Mouse (Mus musculus) A20 (cell line): Measurements from ENCODE around the gene Fbxo11.
"Not testable (repeated sequence)": the region's sequence is repeated elsewhere in the genome, so short reads cannot be mapped to it uniquely, and the experiment has no call there.

Source experiments
- DNase-seq: peaks from one replicate; pipeline ENCODE4 v3.0.0-alpha.2; 2011; ENCODE audit warnings: low read depth, low spot score

The Fbxo11 gene

DNA sequence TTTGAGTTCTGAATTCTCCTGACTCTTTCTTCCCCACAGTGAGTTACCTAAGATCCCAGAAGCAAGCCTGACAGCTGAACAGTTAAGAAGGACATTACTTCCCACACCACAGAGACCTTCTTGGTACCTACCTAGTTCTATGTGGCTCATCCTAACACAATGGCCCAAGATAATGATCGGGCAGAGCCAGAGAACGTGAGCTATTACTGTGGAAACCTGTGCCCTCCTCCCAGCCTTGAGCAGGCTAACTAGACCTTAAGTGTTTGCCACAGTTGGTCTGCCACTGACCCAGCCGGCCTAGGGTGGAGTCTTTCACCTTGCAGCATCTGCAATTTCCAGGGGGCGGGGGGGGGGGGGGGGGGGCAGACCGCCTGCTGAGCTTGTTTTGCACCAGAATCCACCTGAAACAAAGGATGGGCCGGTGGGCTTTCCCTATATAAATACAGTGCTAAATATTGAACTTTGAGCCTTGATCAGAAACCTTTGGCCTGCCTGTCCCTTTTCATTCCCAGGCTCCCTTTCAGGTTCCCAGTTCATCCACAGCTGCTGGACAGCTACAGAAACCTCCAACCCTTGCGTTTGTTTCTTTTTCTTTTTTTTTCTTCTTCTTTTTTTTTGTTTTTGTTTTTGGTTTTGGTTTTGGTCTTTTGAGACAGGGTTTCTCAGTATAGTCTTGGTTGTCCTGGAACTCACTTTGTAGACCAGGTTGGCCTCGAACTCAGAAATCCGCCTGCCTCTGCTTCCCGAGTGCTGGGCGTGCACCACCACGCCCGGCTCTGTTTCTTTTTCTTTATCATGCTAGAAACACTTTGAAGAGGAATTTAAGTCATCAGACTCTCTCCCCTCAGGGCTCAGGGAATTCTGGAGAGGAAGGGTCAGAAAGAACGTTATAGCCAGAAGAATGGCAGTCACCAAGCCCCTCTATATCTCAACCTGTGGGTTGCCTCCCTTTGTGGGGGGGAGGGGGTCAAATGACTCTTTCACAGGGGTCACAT lies 101.7 kb downstream of the Fbxo11 start:
- DNase-seq: no peak

DNA sequence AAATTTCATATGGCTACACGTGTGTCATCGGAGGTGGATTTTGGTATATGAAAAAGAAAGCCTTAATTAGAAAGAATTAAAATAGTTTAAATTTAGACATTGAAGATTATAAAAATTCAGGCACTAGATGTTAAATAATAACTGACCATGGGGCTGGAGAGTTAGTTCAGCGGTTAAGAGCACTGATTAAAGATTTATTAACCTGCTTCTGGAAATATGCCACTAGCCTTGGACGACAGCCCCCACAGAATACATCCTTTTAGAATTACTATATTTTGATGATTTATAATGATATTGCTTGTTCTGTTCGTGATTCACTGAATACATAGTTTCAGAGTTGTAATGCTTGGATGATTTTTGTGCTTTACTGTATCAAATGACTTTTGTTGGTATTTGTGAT lies 105.2 kb downstream of the Fbxo11 start:
- not testable (repeated sequence) for DNase-seq

DNA sequence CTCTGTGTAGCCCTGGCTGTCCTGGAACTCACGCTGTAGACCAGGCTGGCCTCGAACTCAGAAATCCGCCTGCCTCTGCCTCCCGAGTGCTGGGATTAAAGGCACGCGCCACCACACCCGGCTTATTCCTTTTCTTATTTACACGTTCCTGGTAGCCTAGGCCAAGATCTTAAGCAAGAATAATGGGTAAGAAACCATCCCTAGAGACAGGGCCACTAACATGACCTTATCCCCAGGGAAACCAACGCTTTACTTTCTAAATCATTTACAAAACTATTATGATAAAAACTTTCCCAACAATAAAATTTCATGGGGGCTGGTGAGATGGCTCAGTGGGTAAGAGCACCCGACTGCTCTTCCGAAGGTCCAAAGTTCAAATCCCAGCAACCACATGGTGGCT lies 105.7 kb downstream of the Fbxo11 start:
- DNase-seq: not testable (repeated sequence)

DNA sequence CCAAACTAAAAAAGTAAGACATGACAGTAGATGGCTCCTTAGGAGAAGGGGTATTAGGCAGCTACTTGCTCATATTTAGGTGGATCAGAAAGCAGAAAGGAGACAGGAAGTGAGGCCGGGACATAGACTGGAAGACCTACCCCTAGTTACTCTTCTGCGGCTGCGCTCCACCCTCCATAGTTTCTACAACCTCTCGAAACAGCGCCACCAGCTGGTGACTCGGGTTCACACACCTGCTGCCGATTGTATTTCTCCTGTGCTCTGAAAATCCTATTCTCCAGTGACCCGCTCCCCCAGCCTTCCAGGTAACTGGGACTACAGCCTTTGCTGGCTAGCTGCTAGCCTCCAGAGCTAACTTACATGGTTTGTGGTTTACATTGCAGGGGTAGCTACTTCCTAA lies 106.8 kb downstream of the Fbxo11 start:
- peak; percentile 59 for DNase-seq

DNA sequence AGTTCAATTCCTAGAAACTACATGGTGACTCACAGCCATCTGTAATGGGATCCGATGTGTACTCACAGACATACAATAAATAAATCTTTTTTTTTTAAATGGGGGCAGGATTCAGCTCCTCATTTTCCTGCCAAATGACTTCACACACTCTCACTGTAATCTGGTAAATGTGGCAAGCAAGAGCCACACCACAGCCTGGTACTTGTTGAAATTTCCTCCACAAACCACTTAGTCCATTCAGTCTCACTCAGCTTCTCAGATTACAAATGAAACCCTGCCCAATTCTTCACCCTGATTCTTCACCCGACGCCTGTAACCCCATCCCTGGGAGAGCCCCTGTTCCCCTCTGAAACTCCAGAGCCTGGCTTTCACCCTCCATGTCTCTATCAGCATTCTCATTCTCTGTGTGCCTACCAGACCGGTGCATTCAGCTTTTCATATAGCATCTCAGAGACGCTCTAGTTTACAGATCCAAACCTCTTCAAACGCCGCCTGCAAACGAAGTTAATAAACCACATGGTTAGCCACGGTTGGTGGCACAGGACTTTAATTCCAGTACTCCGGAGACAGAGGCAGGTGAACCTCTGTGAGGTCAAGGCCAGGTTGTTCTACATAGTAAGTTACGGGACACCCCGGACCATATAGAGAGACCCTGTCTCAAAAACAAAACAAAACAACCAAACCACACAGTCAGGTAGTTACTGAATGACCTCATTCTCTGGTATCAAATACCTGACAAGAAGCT lies 107.8 kb downstream of the Fbxo11 start:
- no peak for DNase-seq

DNA sequence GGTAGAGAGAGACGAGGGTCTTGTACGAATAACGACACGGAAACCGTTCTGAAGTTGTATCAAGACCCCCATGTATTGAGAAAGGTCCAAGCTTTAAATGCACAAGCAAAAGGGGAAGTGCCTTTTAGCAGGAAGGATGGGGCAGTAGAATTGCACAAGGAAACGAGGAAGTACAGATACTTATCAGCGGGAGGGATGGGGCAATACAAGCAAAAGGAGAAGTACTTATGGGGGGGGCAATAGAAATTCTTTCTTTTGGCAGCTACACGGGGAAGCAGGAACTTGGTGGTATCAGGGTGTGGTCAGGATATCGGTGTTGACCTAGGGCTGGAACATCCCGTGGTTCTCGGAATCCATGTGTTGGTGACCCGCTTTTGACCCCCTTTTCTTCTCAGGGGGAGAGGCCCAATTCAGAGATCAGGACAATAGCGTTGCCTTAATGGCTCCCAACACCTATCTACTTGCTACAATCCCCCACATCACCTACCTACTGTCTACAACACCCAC lies 110.4 kb downstream of the Fbxo11 start:
- DNase-seq: not testable (repeated sequence)

DNA sequence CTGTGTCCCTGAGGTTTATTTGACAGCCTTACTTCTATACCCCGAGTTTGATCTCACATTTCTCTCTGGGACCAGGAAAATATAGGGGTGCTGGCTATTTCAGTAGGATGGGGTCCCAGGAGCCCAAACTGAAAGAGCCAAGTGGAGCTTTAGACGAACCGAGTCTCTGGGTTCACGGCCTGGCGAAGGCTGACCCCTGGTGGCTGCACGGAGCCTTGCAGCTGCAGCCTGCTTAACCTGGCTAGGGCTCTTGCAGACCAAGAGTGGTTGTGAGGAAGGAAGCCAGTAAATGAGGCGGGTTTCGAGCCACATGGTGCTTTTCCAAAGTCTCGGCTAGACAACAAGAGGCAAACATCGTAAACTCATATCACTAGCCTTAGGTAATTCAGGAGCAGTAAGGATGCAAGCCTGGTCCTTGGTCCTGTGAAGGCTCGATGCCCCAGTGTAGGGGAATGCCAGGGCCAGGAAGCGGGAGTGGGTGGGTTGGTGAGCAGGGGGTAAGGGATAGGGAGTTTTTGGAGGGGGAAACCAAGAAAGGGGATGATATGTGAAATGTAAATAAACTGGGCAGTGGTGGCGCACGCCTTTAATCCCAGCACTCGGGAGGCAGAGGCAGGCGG lies 116.0 kb downstream of the Fbxo11 start:
- DNase-seq: peak; percentile 77
